Mouse (Mus musculus) left cerebral cortex, postnatal 36 days (tissue): ENCODE measurements around the gene Agtr1a. TPM values are rescaled to one million over a fixed set of nuclear protein-coding genes. Genes with fewer than 3 reads are reported as not detected.
A peak's percentile ranks its signal among the peaks of the same experiment; 100 is the strongest.

ENCODE experiments used
- DNase-seq, 2 experiments: peaks; one replicate each; pipeline ENCODE4 v3.0.0; 2021 to 2022; ENCODE audit warnings: low spot score in 2 of 2, mixed read lengths in 1 of 2
- intact Hi-C: fragments of 180-260 bp; cut with DNase I; formaldehyde crosslinking; loops from one replicate; pipeline ENCODE4 v1.15.1; 2025
- total RNA-seq, 2 experiments: library from RNA; stranded (reverse); gene quantifications; 2 replicates each; pipeline ENCODE4 v1.2.3; 2021

Gene Agtr1a
- 1 to 10 TPM; 1.1 to 1.2 TPM for total RNA-seq

GRCm38 (mm10) chr13:30336148-30336801, at the start of gene Agtr1a:
Agtr1a (plus strand) TSS chr13:30336441.
- intact Hi-C loops: no loop called here
- peak; percentile 26 to 45 for DNase-seq

GRCm38 (mm10) chr13:30310221-30310620, 26.0 kb upstream of the Agtr1a start:
- intact Hi-C loops: no loop called here
- no peak for DNase-seq

- DNase-seq: no peak
- intact Hi-C loops: no loop called here
Observed at GRCm38 (mm10) chr13:30324669-30325346, 11.4 kb upstream of the Agtr1a start.

GRCm38 (mm10) chr13:30331061-30331460, 5.2 kb upstream of the Agtr1a start:
- intact Hi-C loops: no loop called here
- DNase-seq: no peak

- no peak for DNase-seq
- intact Hi-C loops: no loop called here
Observed at GRCm38 (mm10) chr13:30331851-30332250, 4.4 kb upstream of the Agtr1a start.

- intact Hi-C loops: no loop called here
- DNase-seq: no peak
Observed at GRCm38 (mm10) chr13:30332581-30332980, 3.7 kb upstream of the Agtr1a start.

- no peak for DNase-seq
- intact Hi-C loops: no loop called here
Observed at GRCm38 (mm10) chr13:30334667-30335066, 1.6 kb upstream of the Agtr1a start.

- no peak for DNase-seq
Observed at GRCm38 (mm10) chr13:30336913-30337312, 672 bp downstream of the Agtr1a start.

GRCm38 (mm10) chr13:30337646-30338045, 1.4 kb downstream of the Agtr1a start:
- intact Hi-C loops: no loop called here
- no peak for DNase-seq

More at GRCm38 (mm10) chr13:30336913-30337312, 672 bp downstream of the Agtr1a start:
- intact Hi-C loops: no loop called here

GRCm38 (mm10) chr13:30338576-30338975, 2.3 kb downstream of the Agtr1a start:
- DNase-seq: no peak
- intact Hi-C loops: no loop called here

- no peak for DNase-seq
- intact Hi-C loops: no loop called here
Observed at GRCm38 (mm10) chr13:30339927-30340326, 3.7 kb downstream of the Agtr1a start.

GRCm38 (mm10) chr13:30341987-30342898, 6.0 kb downstream of the Agtr1a start:
- intact Hi-C loops: no loop called here
- DNase-seq: no peak

- no peak for DNase-seq
- intact Hi-C loops: no loop called here
Observed at GRCm38 (mm10) chr13:30345427-30345913, 9.2 kb downstream of the Agtr1a start.

GRCm38 (mm10) chr13:30346881-30347280, 10.6 kb downstream of the Agtr1a start:
- intact Hi-C loops: no loop called here
- DNase-seq: no peak

- DNase-seq: no peak
- intact Hi-C loops: no loop called here
Observed at GRCm38 (mm10) chr13:30348306-30348705, 12.1 kb downstream of the Agtr1a start.

GRCm38 (mm10) chr13:30351966-30352365, 15.7 kb downstream of the Agtr1a start:
- no peak for DNase-seq
- intact Hi-C loops: no loop called here

GRCm38 (mm10) chr13:30354991-30355580, 18.8 kb downstream of the Agtr1a start:
- intact Hi-C loops: no loop called here
- no peak for DNase-seq

- no peak for DNase-seq
- intact Hi-C loops: no loop called here
Observed at GRCm38 (mm10) chr13:30355979-30356378, 19.7 kb downstream of the Agtr1a start.

GRCm38 (mm10) chr13:30358456-30359168, 22.4 kb downstream of the Agtr1a start:
- no peak for DNase-seq
- intact Hi-C loops: no loop called here
